Mouse (Mus musculus) embryo, embryonic 9.5 days (tissue): ENCODE results near the gene Blmh.
A peak's percentile ranks its signal among the peaks of the same experiment; 100 is the strongest.

Experiments used
- DNase-seq: peaks from one replicate; pipeline ENCODE4 v3.0.0-alpha.2; 2017; ENCODE audit errors: extremely low spot score

Gene Blmh

DNA sequence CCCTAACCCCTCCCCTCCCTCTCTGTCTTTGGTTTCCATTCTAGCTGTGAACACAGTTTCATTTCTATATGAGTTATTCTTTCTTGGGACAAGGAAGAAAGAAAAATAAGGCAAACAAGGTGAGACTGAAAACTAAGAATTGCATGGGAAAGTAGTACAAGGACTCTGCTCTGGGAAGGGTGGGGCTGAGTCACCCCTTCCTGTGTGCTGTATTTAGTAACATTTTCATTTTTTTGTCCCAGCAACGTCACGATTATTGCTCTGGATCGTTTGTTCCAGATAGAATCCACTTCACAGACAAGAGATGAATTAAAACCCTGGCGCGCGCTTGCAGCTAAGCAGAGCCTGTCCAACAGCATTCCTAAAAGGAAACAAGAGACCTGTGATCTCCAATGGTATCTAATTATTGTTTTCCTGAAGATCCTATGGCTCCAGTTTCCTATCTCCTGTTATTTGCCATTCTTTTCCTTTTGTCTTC, at the start of gene Blmh:
Gene Blmh (plus strand): TSS at position 51 of the 478 bp plus-strand sequence.
- no peak for DNase-seq

DNA sequence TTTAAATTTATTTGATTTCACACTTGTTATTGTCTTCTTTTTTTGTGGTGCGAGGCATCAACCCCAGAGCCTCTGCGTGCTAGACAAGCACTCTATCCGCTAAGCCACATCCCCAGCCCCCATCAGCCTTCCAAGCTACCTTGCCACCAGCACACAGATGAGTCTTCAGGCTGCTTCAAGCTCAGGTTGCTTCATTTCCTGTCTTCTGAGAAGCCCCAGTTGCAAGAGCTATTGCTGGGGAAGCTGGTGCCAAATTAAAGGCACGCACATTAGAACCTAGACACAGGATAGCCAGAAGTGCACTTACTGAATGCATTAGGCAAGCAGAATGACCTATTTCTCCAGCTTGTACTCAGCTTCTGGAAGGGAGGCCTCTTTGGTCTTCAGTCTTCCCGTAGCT, 44.8 kb upstream of the Blmh start:
- no peak for DNase-seq

DNA sequence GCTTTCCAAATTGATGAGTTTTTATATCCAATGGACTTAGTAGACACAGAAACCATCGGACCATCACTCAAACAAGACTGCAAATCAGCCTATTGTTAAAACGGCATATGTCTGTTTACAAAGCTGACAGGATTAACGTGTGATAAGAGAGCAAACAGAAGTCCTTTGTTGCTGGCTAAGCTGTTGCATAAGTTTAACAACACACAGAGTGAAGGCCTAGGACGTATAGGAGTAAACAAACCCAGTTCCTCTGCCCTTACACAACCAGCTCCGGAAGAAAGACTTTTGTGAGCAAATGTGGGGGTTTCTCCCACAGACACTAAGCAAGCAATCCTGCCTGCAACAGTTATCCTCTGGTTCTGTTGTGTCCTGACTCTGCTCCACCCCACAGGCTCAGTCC, 40.2 kb upstream of the Blmh start:
- no peak for DNase-seq

DNA sequence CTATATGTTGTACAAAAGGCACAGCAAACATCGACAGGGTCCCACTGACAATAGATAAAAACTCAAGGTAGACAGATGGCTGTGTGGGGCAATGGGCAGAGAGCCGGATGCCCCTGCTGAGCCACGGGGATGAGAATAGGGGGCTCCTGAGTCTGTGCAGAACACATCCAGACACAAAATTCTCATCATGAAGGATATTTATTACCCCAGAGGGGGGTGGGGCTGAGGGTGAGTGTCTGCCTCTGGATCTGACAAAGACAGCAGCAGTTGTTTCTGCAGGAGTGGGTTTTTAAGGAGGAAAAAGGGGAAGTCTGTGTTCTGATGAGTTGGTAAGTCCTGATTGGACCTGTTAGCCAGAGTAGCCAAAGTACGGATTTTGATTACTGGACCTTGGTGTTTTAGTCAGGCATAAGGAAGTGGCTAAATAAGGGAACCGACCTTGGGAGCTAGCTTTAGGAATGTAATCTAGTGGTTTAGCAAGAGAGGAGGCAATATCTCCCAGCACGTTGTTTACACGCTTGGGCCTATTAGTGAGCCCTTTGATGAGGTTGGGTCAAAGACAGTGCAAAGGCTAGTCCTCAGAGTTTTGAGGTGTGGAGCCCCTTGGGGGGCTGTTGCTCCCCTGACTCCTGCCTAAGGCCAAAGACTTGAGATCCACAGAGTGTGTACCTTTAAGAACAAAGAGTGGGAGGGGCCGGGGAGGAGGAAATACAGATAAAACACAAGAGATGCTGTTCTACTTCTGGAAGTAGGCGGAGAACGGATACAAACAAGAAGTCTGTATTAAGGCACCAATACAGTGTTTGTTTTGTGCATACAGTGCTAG, 35.1 kb upstream of the Blmh start:
- DNase-seq, result no peak

DNA sequence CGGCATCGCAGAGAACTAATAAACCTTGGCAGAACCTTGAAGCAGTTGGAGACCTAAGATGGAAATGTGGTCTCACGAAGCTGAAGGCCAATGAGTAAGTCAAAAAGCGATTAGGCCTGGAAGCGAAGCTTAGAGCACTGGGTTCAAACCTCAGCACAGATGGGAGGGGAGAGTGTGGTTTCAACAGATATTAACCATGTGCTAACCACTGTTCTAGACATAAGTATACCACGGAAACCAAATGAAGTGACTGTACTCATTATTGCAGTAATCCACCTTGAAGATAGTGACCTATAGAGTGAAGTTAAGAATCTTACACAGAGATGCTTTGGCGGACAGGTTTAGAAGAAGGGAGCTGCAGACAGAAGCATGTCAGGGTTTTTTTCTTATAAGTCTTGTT, 33.4 kb upstream of the Blmh start:
- no peak for DNase-seq

DNA sequence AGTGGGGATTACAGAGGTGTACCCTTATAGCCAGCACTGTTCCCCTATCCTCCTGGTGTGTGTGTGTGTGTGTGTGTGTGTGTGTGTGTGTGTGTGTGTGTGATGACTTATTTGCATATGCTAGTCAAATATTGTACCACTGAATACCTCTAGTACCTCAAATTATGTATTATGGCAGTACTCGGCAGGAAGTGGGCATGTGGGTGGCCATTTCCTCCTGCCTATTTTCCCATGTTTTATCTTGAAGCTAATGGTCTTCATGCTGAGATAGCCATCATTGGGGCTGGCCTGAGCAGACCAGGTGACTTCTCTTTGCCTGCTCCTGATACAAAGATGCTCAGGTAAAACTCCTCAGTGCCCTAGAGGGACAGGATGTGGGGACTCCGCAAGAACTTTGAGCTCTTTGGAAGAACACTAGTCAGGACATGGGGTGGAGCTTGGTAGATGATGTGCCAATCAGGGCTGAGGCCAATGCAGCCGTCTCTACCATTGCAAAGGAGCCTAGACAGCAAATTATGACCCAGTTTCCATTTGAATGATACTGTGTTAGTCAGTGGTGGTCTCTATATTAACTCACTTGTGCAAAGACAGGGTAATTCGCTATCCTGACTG, 32.8 kb upstream of the Blmh start:
- DNase-seq, result no peak

DNA sequence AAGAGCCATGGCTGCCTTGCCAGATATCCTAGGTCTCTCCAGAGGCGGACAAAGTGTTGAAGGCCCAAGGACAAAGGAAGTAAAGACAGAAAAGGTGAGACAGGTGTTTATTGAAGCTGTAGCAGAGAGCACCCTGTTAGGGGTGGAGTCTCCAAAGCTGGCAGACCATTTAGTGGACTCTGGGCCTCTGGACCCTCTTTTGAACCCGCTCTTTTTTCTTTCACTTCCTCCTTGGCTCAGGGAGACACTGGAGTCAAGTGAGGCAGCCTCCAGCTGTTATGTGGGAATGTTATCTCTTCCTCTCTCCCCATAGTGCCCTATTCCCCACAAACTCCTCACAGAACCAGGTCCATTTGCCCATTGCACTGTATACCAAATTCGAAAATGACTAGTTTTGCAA, 31.6 kb upstream of the Blmh start:
- DNase-seq, result no peak

DNA sequence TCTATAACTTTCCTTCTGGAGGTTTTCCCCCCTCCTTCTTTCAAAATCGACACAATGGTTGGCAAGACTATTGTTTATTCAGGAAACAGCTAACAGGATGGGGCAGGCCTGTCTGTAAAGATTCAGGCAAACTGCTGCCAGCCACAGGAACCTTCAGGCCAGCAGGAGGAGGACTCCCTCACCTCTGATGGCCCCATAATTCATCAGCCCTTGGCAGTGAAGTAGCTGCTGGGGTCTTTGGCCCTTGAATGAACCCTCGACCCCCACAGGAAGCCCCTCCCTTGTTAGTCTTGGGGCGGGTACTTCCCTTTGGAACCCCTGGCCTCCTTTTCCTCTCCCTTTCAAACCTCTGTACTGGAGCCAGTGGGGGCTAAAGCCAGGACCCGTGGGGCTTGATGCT, 31.0 kb upstream of the Blmh start:
- peak; percentile 47 for DNase-seq

DNA sequence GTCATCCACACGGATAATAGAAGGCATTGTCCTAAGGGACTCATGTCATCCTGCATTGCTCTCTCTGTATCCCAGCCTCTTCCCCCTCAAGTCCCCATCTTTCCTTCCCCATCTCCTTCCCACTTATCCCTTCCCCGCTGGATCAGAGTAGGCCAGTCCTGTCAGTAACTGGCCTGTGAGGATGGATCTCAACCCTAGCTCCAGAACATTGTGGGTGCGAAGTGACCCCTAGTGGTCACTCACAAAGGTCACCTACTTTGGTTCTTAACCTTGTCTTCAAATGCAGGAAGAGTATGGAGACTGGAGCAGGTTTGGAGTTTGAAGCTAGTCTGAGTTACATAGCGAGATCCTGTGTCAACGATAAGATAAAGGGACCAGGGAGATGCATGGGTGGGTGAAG, 30.4 kb upstream of the Blmh start:
- peak; percentile 71 for DNase-seq

DNA sequence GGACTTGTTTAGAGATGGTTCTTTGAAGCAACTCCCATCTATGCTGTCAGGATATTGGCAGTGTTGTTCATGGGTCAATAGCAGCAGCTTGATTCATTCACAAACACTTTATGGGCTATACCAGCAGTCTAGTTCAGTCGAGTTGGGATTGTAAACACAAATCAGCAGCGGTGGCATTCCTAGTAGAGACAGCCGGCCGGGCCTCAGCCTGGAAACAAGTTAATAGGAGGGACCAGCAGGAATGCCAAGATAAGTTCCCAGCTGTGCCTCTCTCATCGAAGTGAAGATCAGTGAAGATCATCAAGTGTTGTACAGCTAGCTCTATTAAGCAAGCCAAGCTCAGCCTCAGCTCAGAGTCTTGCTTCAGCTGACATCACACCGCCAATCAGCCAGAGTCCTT, 28.2 kb upstream of the Blmh start:
- no peak for DNase-seq

DNA sequence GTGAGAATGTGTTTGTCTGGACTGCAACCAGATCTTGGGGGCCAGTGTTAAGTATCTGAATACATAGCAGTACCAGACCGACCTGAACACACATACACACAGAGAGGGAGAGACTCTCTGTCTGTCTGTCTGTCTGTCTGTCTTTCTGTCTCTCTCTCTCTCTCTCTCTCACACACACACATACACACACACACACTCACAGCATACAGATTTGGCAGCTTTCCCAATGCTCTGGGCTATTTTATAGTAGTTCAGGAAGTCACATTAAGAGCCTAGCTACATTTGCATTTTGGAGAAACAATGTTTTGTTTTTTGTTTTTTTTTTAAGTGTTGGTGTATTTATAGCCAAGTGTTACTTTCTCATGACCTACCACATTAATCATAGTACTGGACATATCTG, 27.5 kb upstream of the Blmh start:
- DNase-seq, result no peak

DNA sequence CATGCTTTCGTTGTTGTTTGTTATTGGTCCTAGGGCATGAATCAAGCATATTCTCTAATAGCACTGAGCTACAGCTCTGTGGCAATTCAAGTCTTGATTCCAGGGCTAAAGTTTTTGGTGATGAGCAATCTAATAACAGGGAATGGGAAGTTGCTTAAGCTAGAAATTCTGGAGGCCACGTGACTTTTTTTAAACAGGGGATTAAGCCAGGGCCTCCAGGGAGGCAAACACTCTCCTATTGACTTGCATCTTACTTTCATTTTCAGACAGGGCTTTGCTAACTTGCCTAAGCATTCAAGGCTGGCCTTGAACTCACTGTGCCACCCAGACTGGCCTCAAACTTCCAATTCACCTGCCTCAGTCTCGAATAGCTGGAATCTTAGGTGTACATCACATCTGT, 26.7 kb upstream of the Blmh start:
- DNase-seq, result no peak

DNA sequence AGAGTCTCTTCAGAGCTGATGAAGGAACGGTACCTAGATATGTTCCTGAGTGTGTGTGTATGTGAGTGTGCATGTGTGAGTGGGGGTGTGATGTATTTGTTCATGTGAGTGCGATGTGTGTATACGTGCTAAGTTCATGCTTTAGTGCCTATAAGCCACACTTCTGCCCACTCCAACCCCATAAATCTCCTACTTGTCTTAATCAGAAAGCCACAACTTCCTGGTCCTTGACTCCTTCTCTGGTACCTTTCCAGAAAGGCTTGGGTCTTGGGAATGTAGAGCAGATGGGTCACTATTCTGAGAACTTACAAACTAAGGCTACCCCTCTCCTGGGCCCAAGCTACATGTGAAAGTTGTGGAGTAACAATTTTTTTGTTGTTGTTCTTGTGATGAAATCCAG, 25.9 kb upstream of the Blmh start:
- no peak for DNase-seq

DNA sequence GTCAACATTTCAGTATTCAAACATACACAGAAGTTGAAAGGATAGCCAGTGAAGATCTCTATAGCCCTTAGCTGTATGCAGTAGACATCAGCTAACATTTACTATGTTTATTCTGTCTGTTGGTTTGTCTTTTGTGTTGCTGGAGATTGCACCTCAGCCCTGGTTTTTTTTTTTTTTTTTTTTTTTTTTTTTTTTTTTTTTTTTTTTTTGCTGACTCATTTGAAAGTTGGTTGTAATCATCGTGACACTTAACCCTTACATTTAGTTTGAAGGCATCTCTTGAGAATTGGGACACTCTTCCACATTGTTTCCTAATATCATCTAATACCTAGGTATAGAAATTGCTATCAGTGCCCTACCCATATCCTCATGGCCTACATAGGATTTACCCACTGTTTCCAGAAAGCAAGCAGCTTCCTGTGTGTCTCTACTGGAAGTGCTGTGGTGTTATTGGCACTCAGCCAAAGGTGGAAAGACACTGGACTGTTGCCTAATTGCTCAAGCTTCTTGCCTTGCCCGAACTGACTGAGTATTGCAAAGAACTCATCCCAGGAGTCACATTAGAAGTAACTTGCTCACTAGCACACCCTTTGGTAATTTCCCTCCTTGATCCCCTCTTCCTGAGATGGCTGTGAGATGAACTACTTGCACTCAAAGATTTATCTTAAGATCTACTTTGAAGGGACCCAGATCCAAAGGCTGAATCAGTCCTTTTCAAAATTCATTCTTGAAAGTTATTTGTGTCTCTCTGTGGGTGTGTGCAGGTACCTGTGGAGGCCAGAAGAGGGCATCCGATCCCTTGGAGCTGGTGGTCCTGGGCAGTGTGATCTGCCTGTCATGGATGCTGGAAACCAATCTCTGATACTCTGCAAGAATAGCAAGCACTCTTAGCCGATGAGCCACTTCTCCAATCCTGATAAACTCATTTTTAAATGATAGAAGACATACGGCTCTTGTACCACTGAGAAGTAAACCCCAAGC, 24.6 kb upstream of the Blmh start:
- DNase-seq, result no peak

DNA sequence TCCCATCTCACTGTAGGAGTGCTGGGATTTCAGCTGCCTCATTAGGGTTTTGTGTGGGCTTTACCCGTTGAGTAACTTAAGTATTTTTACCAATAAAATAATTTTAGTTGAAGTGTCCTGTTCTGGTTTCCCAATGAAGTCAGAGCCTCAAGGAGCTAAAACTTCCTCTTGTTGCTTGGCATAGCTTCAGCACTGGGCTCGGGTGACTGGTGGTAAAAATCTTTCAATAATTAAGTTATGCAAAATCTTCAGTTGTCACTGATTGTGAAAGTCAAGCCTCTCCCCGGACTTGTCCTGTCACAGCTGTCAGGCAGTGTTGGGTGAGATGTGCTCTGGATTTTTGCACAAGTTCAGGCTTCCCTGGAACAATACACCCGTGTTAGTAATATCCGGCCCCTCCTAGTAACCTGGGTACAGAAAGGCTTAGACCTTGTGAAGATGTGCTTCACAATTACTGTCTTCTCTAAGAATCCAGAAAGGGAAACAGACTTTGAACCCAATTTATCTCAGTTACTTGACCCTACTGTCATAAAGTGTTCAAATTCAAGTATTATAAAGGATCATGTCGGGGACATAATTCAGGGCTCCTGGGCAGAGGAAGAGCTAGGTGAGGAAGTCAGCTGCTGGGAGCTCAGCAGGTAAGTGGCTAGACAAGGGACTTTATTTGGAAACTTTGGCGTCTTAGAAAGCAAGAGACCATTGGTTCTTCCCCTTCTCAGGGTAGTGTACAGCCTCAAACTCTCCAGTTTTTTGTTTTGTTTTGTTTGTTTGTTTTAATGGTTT, 22.8 kb upstream of the Blmh start, which contains the start of gene Tmigd1:
Gene Tmigd1 (plus strand): TSS at position 581 of the 783 bp plus-strand sequence.
- no peak for DNase-seq

DNA sequence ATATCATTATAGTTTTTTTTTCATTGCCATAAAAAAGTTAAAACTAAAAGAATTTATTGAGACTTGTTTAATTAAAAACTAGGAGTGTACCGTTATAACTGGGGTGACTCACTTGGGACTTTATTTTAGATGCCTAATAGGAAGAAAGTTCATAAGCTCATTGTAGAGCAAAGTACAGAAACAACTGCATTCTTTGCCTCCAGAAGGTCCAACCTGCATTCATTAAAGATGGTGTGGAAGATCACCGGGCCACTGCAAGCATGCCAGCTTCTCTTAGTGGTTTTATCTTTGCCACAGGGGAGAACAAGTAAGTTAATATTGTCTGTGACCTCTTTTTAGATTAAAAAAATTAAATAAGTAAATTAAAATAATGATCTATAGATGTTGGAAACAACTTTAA, 20.3 kb upstream of the Blmh start:
- no peak for DNase-seq

DNA sequence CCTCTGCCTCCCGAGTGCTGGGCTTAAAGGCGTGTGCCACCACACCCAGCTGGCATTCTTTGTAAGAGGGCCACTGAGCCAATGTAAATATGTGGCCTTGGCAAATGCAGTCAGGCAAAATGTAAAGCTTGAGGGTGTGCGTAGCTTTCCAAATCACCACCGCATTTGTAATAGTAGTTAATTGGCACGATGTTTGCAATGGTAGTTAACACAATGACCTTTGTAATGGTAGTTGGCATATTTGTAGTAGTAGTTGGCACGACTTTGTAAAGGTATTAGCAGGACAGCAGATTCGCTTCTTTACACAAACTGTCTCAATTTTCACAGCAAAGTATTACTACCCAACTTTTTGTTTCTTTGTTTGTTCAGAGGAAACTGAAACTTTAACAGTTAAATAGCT, 16.0 kb upstream of the Blmh start:
- DNase-seq, result no peak

DNA sequence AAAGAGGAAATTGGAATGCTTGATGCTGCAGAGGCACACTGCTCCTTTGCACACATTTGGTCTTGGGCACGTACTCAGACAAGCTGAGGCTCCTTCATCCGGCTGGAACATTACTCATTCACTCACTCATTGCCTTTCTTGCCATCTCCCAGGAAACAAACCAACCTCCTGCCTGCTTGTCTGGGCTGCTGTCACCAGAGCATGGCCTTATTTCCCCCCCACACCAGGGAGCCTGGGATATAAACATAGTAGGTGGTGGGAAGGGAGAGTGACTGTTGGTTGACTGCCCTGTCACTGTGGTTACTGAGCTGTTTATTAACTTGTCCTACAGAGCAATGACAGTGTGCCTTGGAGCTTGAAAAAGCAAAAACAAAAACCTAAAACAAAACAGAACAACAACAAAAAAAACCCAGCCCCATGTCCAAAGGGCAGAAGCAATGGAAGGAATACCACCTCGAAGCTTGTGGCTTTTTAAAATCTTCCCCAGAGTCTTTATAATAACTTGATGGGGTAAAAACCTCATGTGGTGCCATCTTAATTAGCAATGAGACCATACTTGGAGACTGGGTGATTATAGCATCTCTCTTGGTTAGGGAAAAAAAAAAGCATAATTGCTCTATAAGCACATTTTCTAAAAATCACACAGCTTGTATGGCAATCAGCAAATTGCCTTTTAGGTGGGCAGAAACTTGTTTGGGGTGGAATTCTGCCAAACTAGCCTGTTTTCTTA, 13.1 kb upstream of the Blmh start:
- DNase-seq, result no peak

DNA sequence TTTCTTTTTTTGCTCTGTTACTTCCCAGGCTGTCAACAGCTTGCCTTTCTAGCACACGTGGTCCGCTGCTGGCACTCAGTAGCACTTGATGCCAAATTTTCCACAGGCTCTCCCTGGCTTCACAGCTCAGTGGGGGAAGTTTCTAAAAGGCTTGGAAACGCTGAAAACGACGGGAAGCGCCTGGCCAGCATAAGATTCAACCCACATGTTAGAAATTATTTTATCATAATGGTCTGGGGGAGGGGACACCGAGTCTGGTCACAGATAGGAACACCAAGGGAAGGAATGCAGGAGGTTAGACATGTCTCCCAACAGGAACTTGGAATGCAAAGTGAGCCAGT, 12.6 kb upstream of the Blmh start:
- no peak for DNase-seq

DNA sequence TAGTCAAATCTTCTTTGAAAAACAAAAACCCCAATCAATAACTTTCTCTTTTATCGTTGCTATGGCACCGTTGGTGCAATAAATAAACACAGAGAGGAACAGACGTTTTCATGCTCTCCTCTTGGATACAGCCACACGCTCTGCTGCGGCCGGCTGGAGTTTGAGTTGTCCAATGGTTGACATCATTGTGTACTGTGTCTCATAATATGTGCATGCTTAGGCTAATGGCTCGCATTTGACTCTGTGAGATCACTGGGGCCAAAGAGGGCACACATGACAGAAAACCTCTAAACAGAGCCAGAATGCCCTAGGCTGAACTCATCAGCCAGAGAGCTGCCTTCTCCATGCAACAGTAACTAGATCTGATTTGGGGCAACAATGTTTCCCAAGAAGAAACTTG, 10.2 kb upstream of the Blmh start:
- no peak for DNase-seq
